Mouse (Mus musculus): Measurements from ENCODE around the gene C1rl. TPM values are rescaled to one million over a fixed set of nuclear protein-coding genes. Genes with fewer than 3 reads are reported as not detected.
"Not testable (repeated sequence)": the region's sequence is repeated elsewhere in the genome, so short reads cannot be mapped to it uniquely, and the experiment has no call there.

C1rl gene
- polyA plus RNA-seq, 1 experiment = 0.89 TPM

- H3K27me3 ChIP-seq (ENCODE audit: control insufficient read depth, insufficient read depth, low read length) = no peaks in the 10 kb centered on the region
- no peaks in the 10 kb centered on the region for H3K36me3 ChIP-seq (ENCODE audit: control insufficient read depth, insufficient read depth, low read length)
- TF ChIP-seq CTCF (IDR thresholded peaks at IDR 0.05; ENCODE audit: control insufficient read depth, insufficient read depth, insufficient replicate concordance, low read depth, low read length) = no peak
- no peak for TF ChIP-seq POLR2A (IDR thresholded peaks at IDR 0.05; ENCODE audit: control insufficient read depth, low read depth, low read length)
- no peak overlapping the region for H3K4me3 ChIP-seq (ENCODE audit: control insufficient read depth, low read depth, low read length)
- H3K27ac ChIP-seq (ENCODE audit: control insufficient read depth, insufficient read depth, low read depth, low read length) = no peak overlapping the region
- H3K4me1 ChIP-seq (ENCODE audit: control insufficient read depth, insufficient read depth, low read length) = peaks cover 11% of the 10 kb centered on the region
Observed at GRCm38 (mm10) chr6:124463881-124464291, 29.0 kb upstream of the C1rl start.

GRCm38 (mm10) chr6:124464305-124465271 lies 28.3 kb upstream of the C1rl start, which contains the start of gene Clstn3:
TSS of gene Clstn3 (minus strand) at chr6:124464794.
- no peak within 1 kb of the TSS for H3K27ac ChIP-seq (ENCODE audit: control insufficient read depth, insufficient read depth, low read depth, low read length)
- H3K4me3 ChIP-seq (ENCODE audit: control insufficient read depth, low read depth, low read length) = no peak within 1 kb of the TSS; the same call in 1 of the 2 replicates
- TF ChIP-seq POLR2A (IDR thresholded peaks at IDR 0.05; ENCODE audit: control insufficient read depth, low read depth, low read length) = no peak
- no peaks in the 10 kb centered on the region for H3K36me3 ChIP-seq (ENCODE audit: control insufficient read depth, insufficient read depth, low read length)
- peaks cover 11% of the 10 kb centered on the region for H3K4me1 ChIP-seq (ENCODE audit: control insufficient read depth, insufficient read depth, low read length)
- H3K27me3 ChIP-seq (ENCODE audit: control insufficient read depth, insufficient read depth, low read length) = no peaks in the 10 kb centered on the region

GRCm38 (mm10) chr6:124465299-124465698 lies 27.6 kb upstream of the C1rl start:
- H3K27me3 ChIP-seq (ENCODE audit: control insufficient read depth, insufficient read depth, low read length) = no peaks in the 10 kb centered on the region
- H3K36me3 ChIP-seq (ENCODE audit: control insufficient read depth, insufficient read depth, low read length) = no peaks in the 10 kb centered on the region
- H3K4me3 ChIP-seq (ENCODE audit: control insufficient read depth, low read depth, low read length) = no peak overlapping the region
- H3K27ac ChIP-seq (ENCODE audit: control insufficient read depth, insufficient read depth, low read depth, low read length) = no peak overlapping the region
- TF ChIP-seq POLR2A (IDR thresholded peaks at IDR 0.05; ENCODE audit: control insufficient read depth, low read depth, low read length) = no peak
- no peak for TF ChIP-seq CTCF (IDR thresholded peaks at IDR 0.05; ENCODE audit: control insufficient read depth, insufficient read depth, insufficient replicate concordance, low read depth, low read length)
- H3K4me1 ChIP-seq (ENCODE audit: control insufficient read depth, insufficient read depth, low read length) = peaks cover 11% of the 10 kb centered on the region

GRCm38 (mm10) chr6:124465729-124466128 lies 27.2 kb upstream of the C1rl start:
- Histone ChIP-seq H3K27me3 (ENCODE audit: control insufficient read depth, insufficient read depth, low read length) (no peaks in the 10 kb centered on the region), H3K36me3 (ENCODE audit: control insufficient read depth, insufficient read depth, low read length) (no peaks in the 10 kb centered on the region), H3K27ac (ENCODE audit: control insufficient read depth, insufficient read depth, low read depth, low read length) (no peak overlapping the region), H3K4me3 (ENCODE audit: control insufficient read depth, low read depth, low read length) (no peak overlapping the region), H3K4me1 (ENCODE audit: control insufficient read depth, insufficient read depth, low read length) (peaks cover 11% of the 10 kb centered on the region)
- TF ChIP-seq CTCF (IDR thresholded peaks at IDR 0.05; ENCODE audit: control insufficient read depth, insufficient read depth, insufficient replicate concordance, low read depth, low read length) (no peak), POLR2A (IDR thresholded peaks at IDR 0.05; ENCODE audit: control insufficient read depth, low read depth, low read length) (no peak)

GRCm38 (mm10) chr6:124471121-124471520 lies 21.8 kb upstream of the C1rl start:
- Histone ChIP-seq H3K4me1 (ENCODE audit: control insufficient read depth, insufficient read depth, low read length) (no peaks in the 10 kb centered on the region), H3K27ac (ENCODE audit: control insufficient read depth, insufficient read depth, low read depth, low read length) (peak overlapping the region; percentile 71), H3K4me3 (ENCODE audit: control insufficient read depth, low read depth, low read length) (no peak overlapping the region), H3K27me3 (ENCODE audit: control insufficient read depth, insufficient read depth, low read length) (no peaks in the 10 kb centered on the region), H3K36me3 (ENCODE audit: control insufficient read depth, insufficient read depth, low read length) (no peaks in the 10 kb centered on the region)
- TF ChIP-seq POLR2A (IDR thresholded peaks at IDR 0.05; ENCODE audit: control insufficient read depth, low read depth, low read length) (no peak), CTCF (IDR thresholded peaks at IDR 0.05; ENCODE audit: control insufficient read depth, insufficient read depth, insufficient replicate concordance, low read depth, low read length) (no peak)

- not testable (repeated sequence) for H3K27me3 ChIP-seq (ENCODE audit: control insufficient read depth, insufficient read depth, low read length); H3K4me3 ChIP-seq (ENCODE audit: control insufficient read depth, low read depth, low read length); H3K4me1 ChIP-seq (ENCODE audit: control insufficient read depth, insufficient read depth, low read length)
Observed at GRCm38 (mm10) chr6:124471783-124472638, 20.9 kb upstream of the C1rl start.

GRCm38 (mm10) chr6:124472801-124473200 lies 20.1 kb upstream of the C1rl start:
- TF ChIP-seq POLR2A (IDR thresholded peaks at IDR 0.05; ENCODE audit: control insufficient read depth, low read depth, low read length) = no peak
- peak; percentile 94; the same call in 1 of the 2 replicates for TF ChIP-seq CTCF (IDR thresholded peaks at IDR 0.05; ENCODE audit: control insufficient read depth, insufficient read depth, insufficient replicate concordance, low read depth, low read length)
- 0 out of 2 replicates have a peak, but pooled peaks cover under 1% of the 10 kb centered on the region for H3K4me1 ChIP-seq (ENCODE audit: control insufficient read depth, insufficient read depth, low read length)

More at GRCm38 (mm10) chr6:124471783-124472638, 20.9 kb upstream of the C1rl start:
- not testable (repeated sequence) for H3K36me3 ChIP-seq (ENCODE audit: control insufficient read depth, insufficient read depth, low read length)
- H3K27ac ChIP-seq (ENCODE audit: control insufficient read depth, insufficient read depth, low read depth, low read length) = peak overlapping the region; percentile 71

More at GRCm38 (mm10) chr6:124472801-124473200, 20.1 kb upstream of the C1rl start:
- Histone ChIP-seq H3K4me3 (ENCODE audit: control insufficient read depth, low read depth, low read length) (no peak overlapping the region), H3K27me3 (ENCODE audit: control insufficient read depth, insufficient read depth, low read length) (no peaks in the 10 kb centered on the region), H3K36me3 (ENCODE audit: control insufficient read depth, insufficient read depth, low read length) (no peaks in the 10 kb centered on the region), H3K27ac (ENCODE audit: control insufficient read depth, insufficient read depth, low read depth, low read length) (no peak overlapping the region)

All from testis, adult 2 months (tissue).